Mouse (Mus musculus): ENCODE measurements at regions not wholly inside any gene's neighbourhood (a gene's known extent, or its start where the extent isn't known, plus 50 kb on each side); places are given as distances from the start of the nearest gene placed in this dataset.
A peak's percentile ranks its signal among the peaks of the same experiment; 100 is the strongest.

- in situ Hi-C loops (cut with MboI; ENCODE audit: low pct_ligation_motif_present, low pct_unique_long_range_greater_than_20kb, low sequenced_read_pairs): loop anchor here (25.0 kb wide), 1 partner anchor 419 kb away; no protein-coding TSS in a partner anchor
- Histone ChIP-seq H3K4me3 (replicated peaks in 1 of 3; ENCODE audit: low read depth in 2 of 3, low read length in 2 of 3, poor library complexity in 1 of 3) (no peak overlapping the region), H3K4me2 (ENCODE audit: insufficient read depth, low read depth, poor library complexity, severe bottlenecking) (no peak overlapping the region), H3K4me1 (ENCODE audit: control insufficient read depth in 1 of 2, insufficient read depth in 2 of 2) (no peaks in the 10 kb centered on the region), H3K27me3 (replicated peaks) (peaks cover 82% of the 10 kb centered on the region), H3K36me3 (replicated peaks in 1 of 2; ENCODE audit: control insufficient read depth in 1 of 2, insufficient read depth in 1 of 2, low read length in 1 of 2) (no peaks in the 10 kb centered on the region), H3K9me3 (replicated peaks; ENCODE audit: low read length) (no peaks in the 10 kb centered on the region), H3K9ac (ENCODE audit: insufficient read depth, low read depth) (no peak overlapping the region), H3K79me2 (replicated peaks; ENCODE audit: control insufficient read depth, extremely low read depth, insufficient read depth, poor library complexity, severe bottlenecking) (no peaks in the 10 kb centered on the region), H3K27ac (ENCODE audit: insufficient read depth, low read depth) (no peak overlapping the region)
- dilution Hi-C loops (cut with MboI; ENCODE audit: extremely low pct_ligation_motif_present, extremely low pct_unique_long_range_greater_than_20kb, low sequenced_read_pairs): no loop called here
- TF ChIP-seq USF1 (IDR thresholded peaks at IDR 0.05; ENCODE audit: low read depth, low read length) (peak; percentile 10; the same call in 1 of the 2 replicates), TBP (conservative IDR thresholded peaks at IDR 0.05; ENCODE audit: low read depth, low read length) (no peak), USF2 (conservative IDR thresholded peaks at IDR 0.05; ENCODE audit: low read depth, low read length) (peak; percentile 42)
- peak; percentile 6 for DNase-seq (ENCODE audit: extremely low read depth)
Observed at GRCm38 (mm10) chr11:114281041-114281695, 214.3 kb upstream of the Sdk2 start.

GRCm38 (mm10) chr11:114277513-114278304 is 210.9 kb upstream of the Sdk2 start:
- DNase-seq (ENCODE audit: extremely low read depth): no peak
- Histone ChIP-seq H3K27ac (ENCODE audit: insufficient read depth, low read depth) (no peak overlapping the region), H3K36me3 (replicated peaks in 1 of 2; ENCODE audit: control insufficient read depth in 1 of 2, insufficient read depth in 1 of 2, low read length in 1 of 2) (no peaks in the 10 kb centered on the region), H3K27me3 (replicated peaks) (peaks cover 84% of the 10 kb centered on the region), H3K9me3 (replicated peaks; ENCODE audit: low read length) (no peaks in the 10 kb centered on the region), H3K4me2 (ENCODE audit: insufficient read depth, low read depth, poor library complexity, severe bottlenecking) (no peak overlapping the region), H3K4me3 (replicated peaks in 1 of 3; ENCODE audit: low read depth in 2 of 3, low read length in 2 of 3, poor library complexity in 1 of 3) (no peak overlapping the region), H3K79me2 (replicated peaks; ENCODE audit: control insufficient read depth, extremely low read depth, insufficient read depth, poor library complexity, severe bottlenecking) (no peaks in the 10 kb centered on the region), H3K9ac (ENCODE audit: insufficient read depth, low read depth) (no peak overlapping the region), H3K4me1 (ENCODE audit: control insufficient read depth in 1 of 2, insufficient read depth in 2 of 2) (no peaks in the 10 kb centered on the region)
- dilution Hi-C loops (cut with MboI; ENCODE audit: extremely low pct_ligation_motif_present, extremely low pct_unique_long_range_greater_than_20kb, low sequenced_read_pairs) (no loop called here), in situ Hi-C loops (cut with MboI; ENCODE audit: low pct_ligation_motif_present, low pct_unique_long_range_greater_than_20kb, low sequenced_read_pairs) (loop anchor here (25.0 kb wide), 1 partner anchor 415 kb away; no protein-coding TSS in a partner anchor)
- no peak for TF ChIP-seq ELF1 (IDR thresholded peaks at IDR 0.05; ENCODE audit: low read depth, low read length)
- TF ChIP-seq HCFC1 (IDR thresholded peaks at IDR 0.05; ENCODE audit: low read depth, low read length): no peak

- Histone ChIP-seq H3K9ac (ENCODE audit: insufficient read depth, low read depth) (no peak overlapping the region), H3K27me3 (replicated peaks) (peaks cover 86% of the 10 kb centered on the region), H3K4me2 (ENCODE audit: insufficient read depth, low read depth, poor library complexity, severe bottlenecking) (no peak overlapping the region), H3K36me3 (replicated peaks in 1 of 2; ENCODE audit: control insufficient read depth in 1 of 2, insufficient read depth in 1 of 2, low read length in 1 of 2) (no peaks in the 10 kb centered on the region), H3K27ac (ENCODE audit: insufficient read depth, low read depth) (no peak overlapping the region), H3K4me3 (replicated peaks in 1 of 3; ENCODE audit: low read depth in 2 of 3, low read length in 2 of 3, poor library complexity in 1 of 3) (no peak overlapping the region), H3K9me3 (replicated peaks; ENCODE audit: low read length) (no peaks in the 10 kb centered on the region), H3K4me1 (ENCODE audit: control insufficient read depth in 1 of 2, insufficient read depth in 2 of 2) (no peaks in the 10 kb centered on the region), H3K79me2 (replicated peaks; ENCODE audit: control insufficient read depth, extremely low read depth, insufficient read depth, poor library complexity, severe bottlenecking) (no peaks in the 10 kb centered on the region)
- dilution Hi-C loops (cut with MboI; ENCODE audit: extremely low pct_ligation_motif_present, extremely low pct_unique_long_range_greater_than_20kb, low sequenced_read_pairs): no loop called here
- in situ Hi-C loops (cut with MboI; ENCODE audit: low pct_ligation_motif_present, low pct_unique_long_range_greater_than_20kb, low sequenced_read_pairs): no loop called here
- TF ChIP-seq MAZ (IDR thresholded peaks at IDR 0.05; ENCODE audit: low read depth, low read length) (no peak), POLR2A (IDR thresholded peaks at IDR 0.05; ENCODE audit: low read depth, low read length) (no peak), BHLHE40 (IDR thresholded peaks at IDR 0.05; ENCODE audit: low read depth, low read length) (no peak), MEF2A (IDR thresholded peaks at IDR 0.05; ENCODE audit: borderline replicate concordance, low read depth, low read length) (no peak), KAT2A (IDR thresholded peaks at IDR 0.05; ENCODE audit: insufficient replicate concordance, low read length) (no peak), ZKSCAN1 (IDR thresholded peaks at IDR 0.05; ENCODE audit: borderline replicate concordance, low read depth, low read length) (no peak), ZC3H11A (IDR thresholded peaks at IDR 0.05; ENCODE audit: low read depth, low read length) (no peak), MXI1 (IDR thresholded peaks at IDR 0.05; ENCODE audit: low read depth, low read length) (no peak), CHD2 (IDR thresholded peaks at IDR 0.05; ENCODE audit: low read length) (no peak), EP300 (IDR thresholded peaks at IDR 0.05; ENCODE audit: low read length) (no peak), RCOR1 (conservative IDR thresholded peaks at IDR 0.05; ENCODE audit: low read depth, low read length) (no peak), TCF12 (IDR thresholded peaks at IDR 0.05; ENCODE audit: low read depth, low read length) (no peak), GABPA (IDR thresholded peaks at IDR 0.05; ENCODE audit: insufficient replicate concordance, low read depth, low read length) (no peak), PAX5 (IDR thresholded peaks at IDR 0.05; ENCODE audit: low read length) (no peak), E2F4 (IDR thresholded peaks at IDR 0.05; ENCODE audit: insufficient replicate concordance, low read depth, low read length) (no peak), JUN (IDR thresholded peaks at IDR 0.05; ENCODE audit: insufficient read depth, low read depth, low read length) (no peak), HCFC1 (IDR thresholded peaks at IDR 0.05; ENCODE audit: low read depth, low read length) (no peak), SMC3 (IDR thresholded peaks at IDR 0.05; ENCODE audit: low read depth, low read length) (no peak)
- DNase-seq (ENCODE audit: extremely low read depth): no peak
Observed at GRCm38 (mm10) chr11:114270358-114271072, 203.7 kb upstream of the Sdk2 start.

Data from CH12.LX (cell line).